Mouse (Mus musculus): Measurements from ENCODE around the gene AC161166.1.
"Not testable (repeated sequence)": the region's sequence is repeated elsewhere in the genome, so short reads cannot be mapped to it uniquely, and the experiment has no call there.

AC161166.1 gene

DNA sequence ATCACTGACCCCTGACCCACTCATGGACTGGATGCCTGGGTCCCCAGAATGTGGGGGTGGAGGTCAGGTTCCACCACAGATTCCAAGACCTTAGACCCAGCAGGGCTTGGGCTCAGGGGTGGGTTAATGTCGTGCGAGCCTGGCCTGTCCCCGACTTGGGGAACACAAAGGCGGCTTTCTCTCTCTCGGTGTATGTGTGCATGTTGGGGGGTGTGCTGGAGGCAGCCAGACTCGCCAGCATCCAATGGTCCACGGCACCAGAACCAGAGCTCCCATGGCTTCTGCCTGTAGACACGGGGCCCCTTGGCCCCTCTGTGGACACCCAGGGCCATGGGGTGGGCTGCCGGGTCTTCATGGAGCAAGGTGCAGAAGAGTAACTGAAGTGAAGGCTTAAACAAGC, 26.8 kb downstream of the AC161166.1 start:
- DNase-seq (ENCODE audit: extremely low read depth, low read depth): no peak

DNA sequence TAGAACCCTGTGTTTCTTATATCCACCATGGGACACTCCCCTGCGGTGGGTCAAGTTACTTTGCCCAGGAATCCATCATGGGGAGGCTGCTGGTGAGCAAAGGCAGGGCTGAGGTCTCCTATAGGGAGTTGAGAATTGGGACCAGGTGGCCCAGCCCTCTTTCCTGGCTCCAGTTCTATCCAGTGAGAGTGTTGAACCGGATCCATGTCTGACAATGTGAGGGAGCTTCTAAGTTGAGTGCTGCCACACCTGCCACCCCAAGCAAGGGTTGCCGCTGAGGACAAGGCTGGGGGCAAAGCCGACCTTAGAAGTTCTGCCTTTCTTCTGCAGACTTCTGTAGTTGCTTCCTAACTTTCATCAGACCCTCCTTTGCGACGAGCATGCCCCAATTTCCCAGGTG, 29.0 kb downstream of the AC161166.1 start:
- DNase-seq (ENCODE audit: extremely low read depth, low read depth): not testable (repeated sequence)

DNA sequence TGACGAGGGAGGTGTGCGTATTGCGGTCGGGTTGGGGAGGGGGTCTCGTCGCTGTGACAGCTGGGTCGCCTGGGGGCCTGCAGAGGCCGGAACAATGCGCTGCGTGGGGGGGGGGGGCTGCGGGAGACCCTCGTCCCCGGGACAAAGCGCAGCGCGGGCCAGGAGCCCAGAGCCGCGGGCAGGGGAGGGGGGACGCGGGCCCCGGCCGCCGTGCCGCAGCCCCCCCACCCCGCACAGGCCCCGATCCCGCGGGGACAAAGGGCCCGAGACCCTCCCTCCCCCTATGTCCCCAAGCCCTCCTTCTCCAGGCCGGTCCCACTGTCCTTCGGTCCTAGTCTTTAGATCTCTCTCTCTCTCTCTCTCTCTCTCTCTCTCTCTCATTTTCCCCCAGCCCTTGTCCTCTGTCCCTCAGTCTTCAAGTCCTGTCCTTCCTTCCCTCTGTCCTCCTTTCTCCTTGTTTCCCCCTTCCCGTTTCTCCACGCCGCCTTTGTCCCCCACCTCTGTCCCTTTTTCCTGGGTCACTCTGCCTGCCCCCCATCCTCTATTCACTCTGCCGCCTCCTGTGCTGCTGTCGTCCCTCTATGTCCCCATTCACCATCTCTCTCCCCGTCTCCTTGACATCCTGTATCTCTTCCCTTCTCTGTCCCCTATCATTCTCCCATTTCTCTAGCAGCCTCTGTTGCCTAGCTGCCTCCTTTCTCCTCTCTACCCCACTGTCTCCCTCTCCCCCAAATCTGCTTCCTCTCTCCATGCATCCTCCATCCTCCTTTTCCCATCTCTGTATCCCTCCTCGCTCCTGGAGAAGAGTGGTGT, 29.8 kb downstream of the AC161166.1 start:
- no peak for DNase-seq (ENCODE audit: extremely low read depth, low read depth)

DNA sequence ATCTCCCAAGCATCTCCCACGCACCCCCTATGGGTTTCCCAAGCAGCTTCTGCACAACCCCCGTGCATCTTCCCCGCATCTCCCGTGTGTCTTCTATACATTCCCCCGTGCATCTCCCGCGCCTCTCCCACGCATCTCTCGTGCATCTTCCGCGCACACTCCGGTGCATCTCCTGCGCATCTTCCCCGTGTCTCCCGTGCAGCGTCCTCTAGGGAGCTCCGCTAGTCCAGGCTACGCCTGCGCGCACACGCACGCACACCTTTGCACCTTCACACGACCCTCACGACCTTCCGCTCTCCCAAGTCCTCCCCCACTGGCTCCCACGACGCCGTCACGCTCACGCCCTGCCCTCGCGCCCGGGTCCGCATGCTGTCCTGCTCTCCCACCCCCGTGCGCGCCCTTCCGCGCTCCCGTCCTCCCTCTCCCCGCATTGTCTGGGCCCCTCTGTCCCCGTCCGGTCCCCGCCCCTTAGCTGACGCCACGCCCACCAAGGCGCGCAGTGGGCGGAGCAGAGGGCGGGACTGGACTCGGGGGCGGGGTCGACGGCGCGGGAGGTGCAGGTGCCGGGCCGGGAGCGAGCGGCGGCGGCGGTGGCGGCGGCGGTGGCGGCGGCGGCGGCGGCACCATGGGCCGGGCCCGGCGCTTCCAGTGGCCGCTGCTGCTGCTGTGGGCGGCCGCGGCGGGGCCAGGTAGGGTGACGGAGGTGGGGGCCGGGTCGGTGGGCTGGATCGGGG, 30.6 kb downstream of the AC161166.1 start, which contains the start of gene Cadm4:
TSS of gene Cadm4 (plus strand) at position 550 of the 734 bp plus-strand sequence.
- DNase-seq (ENCODE audit: extremely low read depth, low read depth): no peak

DNA sequence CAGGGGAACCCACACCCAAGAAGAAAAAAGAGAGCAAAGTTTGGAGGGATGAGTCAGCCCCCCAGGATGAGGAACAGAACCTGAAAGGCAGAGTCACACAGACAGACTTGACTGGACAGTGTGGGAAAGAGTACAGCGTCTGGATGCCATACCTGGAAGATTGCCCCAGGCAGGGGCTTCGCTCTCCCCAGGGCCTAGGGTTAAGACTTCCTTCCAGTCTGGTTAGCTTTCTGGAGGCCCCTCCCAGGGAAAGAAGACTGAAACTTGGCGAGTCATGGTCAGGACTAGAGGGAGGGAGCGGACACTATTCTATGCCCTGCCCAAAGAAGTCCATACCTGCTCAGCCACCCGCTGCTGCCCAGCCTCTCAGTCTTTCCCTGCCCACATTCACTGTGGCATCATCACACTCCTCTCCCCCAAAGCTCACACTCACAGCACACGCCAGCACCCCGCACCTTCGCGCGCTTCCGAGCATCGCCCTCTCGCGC, 31.2 kb downstream of the AC161166.1 start:
- no peak for DNase-seq (ENCODE audit: extremely low read depth, low read depth)

DNA sequence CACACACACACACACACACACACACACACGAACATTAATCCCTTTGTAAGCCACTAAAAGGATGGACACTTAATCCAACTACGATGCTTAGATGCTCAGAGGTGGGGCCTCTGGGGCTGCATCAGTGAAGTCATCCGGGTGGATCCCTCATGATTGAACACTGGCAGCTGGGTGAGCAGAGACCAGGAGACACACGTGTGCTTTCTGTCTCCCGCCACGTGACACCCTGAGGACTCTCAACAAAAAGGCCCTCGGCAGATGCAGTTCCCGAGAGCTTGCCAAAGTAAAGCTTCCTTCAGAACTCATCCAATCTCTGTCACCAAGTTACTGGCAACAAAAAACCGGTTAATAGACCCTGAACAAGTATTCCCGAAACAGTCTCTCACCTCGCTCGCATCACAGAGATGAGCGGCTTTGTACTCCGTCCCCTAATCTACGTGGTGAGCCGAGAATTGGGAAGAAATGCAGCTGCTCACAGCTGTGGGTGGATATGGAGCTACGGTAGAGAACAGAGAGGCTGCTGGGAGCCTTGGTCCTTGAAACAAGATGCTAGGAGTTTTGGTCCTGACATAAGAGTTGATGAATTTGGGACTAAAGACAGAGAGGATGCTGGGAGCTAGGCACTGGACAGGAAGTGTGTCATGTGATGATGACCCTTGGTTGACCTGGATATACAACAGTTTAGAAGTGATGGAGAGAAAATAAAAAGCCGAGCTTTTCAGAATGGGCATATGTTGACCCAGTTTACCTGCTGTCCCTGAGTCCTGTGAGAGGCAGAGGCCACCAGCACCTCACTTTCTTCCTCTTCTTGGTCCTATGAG, 31.9 kb downstream of the AC161166.1 start:
- no peak for DNase-seq (ENCODE audit: extremely low read depth, low read depth)

DNA sequence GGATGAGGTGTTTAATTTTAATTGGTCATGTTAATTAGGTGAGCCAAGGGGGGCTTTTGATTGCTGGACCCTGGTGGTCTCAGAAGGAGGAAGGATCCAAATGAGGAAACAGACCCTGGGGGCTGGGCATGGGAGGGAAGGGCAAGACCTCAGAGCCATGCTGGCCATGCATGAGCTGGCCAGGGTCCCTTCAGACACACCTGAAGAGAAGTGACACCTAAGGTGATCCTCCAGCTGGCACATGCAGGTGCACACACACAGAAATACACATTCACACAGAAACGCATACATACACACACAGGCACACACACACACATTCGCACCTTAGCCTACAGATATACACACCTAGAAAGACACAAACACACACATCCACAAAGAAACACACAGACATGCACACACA, 32.6 kb downstream of the AC161166.1 start:
- DNase-seq (ENCODE audit: extremely low read depth, low read depth): no peak

DNA sequence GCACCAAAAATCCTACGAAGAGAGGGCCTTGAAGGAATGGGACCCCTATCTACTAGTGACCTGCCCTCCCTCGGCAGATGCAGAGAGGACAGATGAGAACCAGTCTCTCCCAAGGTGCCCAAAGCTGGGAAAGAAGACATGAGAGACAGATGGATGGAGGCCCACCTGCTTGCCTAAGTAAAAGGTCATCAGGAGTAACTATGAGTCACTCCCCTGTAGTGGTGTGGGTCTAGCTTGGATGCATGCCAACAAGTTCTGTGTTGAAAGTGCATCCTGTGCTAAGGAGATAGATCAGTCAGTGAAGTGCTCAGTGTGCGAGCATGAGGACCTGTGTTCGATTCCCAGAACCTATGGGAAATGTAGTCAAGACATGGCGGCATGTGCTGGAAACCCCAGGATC, 33.3 kb downstream of the AC161166.1 start:
- DNase-seq (ENCODE audit: extremely low read depth, low read depth): no peak

DNA sequence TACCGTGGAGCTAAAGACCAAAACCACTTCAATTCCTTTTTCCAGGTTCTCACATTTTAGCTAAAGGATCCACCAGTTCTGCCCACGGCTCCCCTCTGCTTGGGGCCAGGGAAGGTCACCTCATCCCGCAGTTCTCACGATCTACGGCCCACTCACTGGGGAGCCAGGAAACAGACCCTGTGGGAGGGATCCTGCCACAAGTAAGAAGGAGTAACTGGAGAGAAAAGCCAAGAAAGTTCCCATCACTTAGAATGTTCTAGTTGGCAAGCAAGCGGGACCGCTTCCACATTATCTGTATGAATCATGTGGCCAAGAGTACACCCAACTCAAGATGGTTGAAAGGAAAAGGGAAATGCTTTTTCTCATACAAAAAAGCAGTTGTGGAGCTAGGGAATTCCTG, 35.4 kb downstream of the AC161166.1 start:
- no peak for DNase-seq (ENCODE audit: extremely low read depth, low read depth)

DNA sequence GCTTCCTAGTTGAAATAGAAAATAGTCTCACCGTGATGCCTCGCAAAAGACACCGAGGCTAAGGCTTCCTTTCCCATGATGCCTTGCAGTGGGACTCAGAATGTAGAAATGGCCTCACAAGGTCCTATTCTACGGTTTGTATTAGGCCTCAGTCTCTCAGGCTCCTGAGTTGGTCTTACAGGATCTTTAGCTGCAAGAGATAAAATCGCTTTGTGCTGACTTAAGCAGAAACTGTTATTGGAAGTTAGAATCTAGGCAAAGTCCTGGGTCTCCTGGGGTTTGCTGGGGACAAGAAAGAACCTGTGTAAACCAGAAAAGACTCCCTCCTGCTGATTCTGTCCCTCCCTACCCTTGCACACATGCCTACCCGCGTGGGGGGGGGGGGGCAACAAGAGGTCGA, 35.9 kb downstream of the AC161166.1 start:
- DNase-seq (ENCODE audit: extremely low read depth, low read depth): no peak

DNA sequence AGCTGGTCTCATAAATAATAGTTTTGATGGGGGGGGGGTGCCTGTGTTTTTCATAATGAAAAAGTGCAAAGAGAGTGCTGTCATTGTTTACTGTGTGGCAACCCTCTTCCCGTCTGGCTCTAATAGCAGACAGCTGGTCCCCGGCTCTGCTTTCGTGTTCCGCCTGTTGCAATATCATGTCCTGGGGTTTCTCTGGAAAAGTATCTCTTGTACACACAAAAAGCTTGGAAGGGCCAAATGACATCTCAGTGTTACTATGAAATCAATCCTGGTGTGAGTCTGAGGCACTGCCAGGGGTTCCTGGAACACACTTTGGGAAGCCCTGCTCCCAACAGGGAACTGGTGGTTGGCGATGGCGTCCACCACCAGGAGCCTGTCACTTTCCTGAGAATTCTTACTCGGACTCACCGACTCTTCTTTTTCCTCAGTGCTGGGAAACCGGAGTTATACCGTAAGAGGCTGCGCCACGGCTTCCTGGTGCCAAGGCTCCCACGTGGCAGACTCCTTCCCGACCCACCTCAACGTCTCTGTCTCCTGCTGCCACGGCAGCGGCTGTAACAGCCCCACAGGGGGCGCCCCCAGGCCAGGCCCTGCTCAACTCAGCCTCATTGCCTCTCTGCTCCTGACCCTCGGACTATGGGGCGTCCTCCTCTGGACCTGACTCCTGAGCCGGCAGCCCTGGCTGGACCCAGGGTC, 37.3 kb downstream of the AC161166.1 start:
- no peak for DNase-seq (ENCODE audit: extremely low read depth, low read depth)

DNA sequence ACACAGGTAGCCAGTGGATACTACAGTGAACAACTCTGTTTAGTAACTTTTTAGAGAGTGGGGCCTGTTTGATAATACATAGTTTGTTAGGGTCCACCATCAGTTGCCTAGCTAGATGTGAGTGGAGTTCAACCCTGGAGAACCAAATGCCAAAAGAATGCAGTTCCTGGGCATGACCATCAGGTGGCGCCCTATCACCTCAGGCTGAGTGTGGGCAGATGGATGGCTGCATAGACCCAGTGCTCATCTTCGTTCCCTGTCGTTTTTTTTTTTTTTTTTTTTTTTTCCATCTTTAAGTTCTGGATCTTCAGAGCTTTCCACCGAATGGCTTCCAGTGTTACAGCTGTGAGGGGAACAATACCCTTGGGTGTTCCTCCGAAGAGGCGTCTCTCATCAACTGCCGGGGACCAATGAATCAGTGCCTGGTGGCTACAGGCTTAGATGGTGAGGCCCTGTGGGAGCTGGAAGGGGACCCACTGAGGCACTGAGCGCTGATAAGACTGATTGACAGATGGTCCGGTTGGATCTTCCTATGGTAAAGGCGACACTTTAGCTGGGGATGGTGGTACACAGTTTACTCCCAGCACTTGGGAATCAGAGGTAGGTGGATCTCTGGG, 38.2 kb downstream of the AC161166.1 start:
- no peak for DNase-seq (ENCODE audit: extremely low read depth, low read depth)

DNA sequence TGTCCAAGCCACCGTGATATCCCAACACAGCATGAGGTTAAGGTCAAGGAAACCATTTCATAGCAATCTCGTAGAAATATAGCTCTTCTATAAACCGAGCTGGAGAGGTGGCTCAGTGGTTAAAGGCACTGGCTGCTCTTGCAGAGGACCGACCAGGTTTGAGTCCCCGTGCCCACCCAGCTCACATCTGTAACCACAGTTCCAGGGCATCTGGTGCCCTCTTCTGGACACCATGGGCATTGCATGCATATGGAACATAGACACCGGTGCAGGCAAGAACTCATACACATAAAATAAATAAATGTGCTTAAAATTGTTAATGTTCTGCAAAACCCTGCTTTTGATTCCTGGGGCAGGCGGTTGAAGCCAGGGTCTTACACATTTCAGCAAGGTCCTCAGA, 39.3 kb downstream of the AC161166.1 start:
- no peak for DNase-seq (ENCODE audit: extremely low read depth, low read depth)

DNA sequence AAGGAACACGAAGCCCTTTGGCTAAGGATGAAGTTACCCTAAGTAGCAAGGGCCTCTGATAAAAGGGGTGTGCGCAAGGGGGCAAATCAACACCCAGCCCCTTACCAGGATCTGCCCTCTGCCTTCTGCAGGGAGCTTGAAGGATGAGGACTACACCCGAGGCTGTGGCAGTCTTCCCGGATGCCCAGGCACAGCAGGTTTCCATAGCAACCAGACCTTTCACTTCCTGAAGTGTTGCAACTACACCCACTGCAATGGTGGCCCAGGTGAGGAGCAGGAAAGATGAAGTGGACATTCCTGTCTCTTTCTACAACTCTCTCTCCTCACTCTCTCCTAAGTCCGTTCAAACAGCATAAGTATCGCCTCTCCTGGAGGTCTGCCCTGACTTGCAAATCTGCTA, 39.8 kb downstream of the AC161166.1 start:
- DNase-seq (ENCODE audit: extremely low read depth, low read depth): no peak

DNA sequence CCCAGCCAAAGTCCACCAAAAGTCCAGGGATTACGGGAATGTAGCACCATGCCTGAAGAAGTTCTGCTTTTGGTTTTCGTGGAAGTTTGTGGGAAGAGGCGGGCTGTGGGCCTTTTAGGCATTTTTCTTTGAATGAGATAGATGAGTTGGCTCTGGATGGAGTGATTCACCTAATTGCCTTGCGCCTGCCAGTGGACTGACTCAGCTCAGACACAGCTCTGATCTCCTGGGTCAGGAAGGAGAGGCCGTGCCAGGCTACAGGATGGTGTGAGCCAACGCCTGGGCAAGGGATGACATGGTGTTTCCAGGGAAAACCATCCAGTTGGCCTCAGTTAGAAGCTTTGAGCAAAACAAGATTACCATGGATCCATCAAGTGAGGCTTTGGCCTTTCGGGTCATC, 41.9 kb downstream of the AC161166.1 start:
- no peak for DNase-seq (ENCODE audit: extremely low read depth, low read depth)

DNA sequence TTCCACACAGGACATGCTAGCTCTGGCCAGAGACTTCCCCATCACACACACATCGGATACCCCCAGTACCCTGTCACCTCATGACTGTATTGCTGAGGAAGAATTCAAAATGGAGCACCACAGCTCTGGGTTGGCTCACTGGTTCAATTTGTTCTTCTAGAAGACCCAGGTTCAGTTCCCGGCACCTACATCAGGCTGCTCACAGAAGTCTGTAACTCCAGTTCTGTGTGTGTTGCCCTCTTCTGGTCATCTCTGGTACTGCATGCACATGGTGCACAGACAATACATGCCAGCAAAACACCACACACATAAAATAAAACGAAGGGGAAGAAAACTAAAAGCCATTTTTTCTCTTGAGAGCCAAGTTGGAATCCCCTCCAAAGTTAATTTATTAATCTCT, 43.1 kb downstream of the AC161166.1 start:
- DNase-seq (ENCODE audit: extremely low read depth, low read depth): no peak

DNA sequence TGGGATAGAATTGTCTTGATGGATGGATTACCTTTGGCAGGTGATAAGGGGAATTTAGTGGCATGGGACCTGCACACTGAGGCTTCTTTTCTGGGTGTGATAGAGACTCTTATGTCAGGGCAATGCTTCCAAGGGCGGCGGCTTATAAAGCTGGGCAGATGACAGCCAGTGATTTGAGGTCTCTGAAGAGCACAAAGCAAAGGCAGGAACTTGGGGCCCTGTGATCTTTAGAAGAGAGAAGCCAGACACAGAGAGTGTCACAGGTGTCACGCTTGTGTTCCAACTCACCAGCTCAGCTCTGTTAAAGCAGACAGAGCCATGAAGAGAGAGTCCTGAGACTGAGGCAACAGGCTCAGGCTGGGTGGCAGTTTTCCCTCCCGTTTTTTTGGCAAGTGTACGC, 44.4 kb downstream of the AC161166.1 start:
- DNase-seq (ENCODE audit: extremely low read depth, low read depth): no peak

DNA sequence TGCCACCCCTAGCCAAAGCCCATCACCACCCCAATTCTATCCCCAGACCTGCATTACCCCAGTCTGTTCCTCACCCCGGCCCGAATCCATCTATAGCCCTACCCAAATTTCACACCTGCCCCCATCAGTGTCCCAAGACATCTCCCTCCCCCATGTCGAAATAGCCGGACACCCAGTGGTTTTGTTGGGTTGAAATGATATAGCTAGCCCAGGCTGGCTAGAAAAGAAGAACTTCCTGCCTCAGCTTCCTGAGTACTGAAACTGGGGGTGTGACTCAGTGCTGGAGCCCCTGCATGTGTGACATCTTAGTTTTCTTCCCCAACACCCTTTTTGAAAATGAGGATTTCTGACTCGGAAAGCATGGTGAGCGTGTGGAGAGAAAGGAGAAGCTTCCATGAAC, 45.4 kb downstream of the AC161166.1 start:
- DNase-seq (ENCODE audit: extremely low read depth, low read depth): no peak

DNA sequence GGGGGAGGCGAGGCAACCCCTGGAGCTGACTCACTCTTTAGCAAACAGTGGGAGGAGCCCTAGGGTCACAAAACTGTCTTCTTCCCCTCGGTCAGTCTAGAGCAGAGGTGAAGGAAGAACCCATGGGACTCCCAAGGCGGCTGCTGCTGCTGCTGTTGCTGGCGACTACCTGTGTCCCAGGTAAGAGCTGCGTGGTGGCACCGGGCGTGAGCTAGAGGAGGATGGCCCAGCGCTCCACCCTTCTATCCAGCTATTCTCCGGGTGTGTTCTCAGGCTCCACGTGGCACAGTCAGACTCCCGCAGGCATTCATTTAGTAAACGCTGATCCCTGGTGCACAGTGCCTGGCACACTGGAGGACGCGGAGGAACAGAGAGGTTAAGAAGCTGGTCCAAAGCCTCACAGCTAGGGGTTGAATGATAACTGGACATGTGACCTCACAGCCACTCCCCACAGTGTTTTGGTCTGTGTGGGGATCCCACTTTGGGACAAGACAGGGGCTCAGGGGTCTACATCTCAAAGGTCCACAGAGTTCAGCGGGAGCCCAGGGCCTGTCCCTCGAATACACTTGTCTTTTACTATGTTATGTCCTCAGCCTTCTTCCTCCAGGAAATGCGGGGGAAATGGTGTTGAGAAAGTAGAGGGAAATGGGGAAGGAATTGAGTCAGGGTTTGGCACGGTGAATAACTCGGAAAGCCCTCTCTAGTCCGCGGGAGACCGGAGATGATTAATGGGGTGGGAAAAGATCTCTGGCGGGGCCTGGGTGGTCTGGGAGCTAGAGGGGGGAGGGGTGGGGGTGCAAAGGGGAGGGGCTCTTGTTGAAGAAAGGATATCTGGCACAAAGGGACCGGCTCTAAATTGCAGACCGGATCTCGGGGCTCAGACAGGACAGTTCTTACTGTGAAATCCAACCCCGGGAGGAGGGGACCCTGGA, 49.6 kb downstream of the AC161166.1 start, which contains the start of gene Plaur:
TSS of gene Plaur (plus strand) at position 97 of the 932 bp plus-strand sequence.
- no peak for DNase-seq (ENCODE audit: extremely low read depth, low read depth)

Measured in MEL-GATA-1-ER (cell line).